Mouse (Mus musculus): ENCODE results near the gene Hoxc6. TPM values are rescaled to one million over a fixed set of nuclear protein-coding genes. Genes with fewer than 3 reads are reported as not detected.

The Hoxc6 gene
- polyA plus RNA-seq, 1 experiment from 2014 or later, result not detected

DNA sequence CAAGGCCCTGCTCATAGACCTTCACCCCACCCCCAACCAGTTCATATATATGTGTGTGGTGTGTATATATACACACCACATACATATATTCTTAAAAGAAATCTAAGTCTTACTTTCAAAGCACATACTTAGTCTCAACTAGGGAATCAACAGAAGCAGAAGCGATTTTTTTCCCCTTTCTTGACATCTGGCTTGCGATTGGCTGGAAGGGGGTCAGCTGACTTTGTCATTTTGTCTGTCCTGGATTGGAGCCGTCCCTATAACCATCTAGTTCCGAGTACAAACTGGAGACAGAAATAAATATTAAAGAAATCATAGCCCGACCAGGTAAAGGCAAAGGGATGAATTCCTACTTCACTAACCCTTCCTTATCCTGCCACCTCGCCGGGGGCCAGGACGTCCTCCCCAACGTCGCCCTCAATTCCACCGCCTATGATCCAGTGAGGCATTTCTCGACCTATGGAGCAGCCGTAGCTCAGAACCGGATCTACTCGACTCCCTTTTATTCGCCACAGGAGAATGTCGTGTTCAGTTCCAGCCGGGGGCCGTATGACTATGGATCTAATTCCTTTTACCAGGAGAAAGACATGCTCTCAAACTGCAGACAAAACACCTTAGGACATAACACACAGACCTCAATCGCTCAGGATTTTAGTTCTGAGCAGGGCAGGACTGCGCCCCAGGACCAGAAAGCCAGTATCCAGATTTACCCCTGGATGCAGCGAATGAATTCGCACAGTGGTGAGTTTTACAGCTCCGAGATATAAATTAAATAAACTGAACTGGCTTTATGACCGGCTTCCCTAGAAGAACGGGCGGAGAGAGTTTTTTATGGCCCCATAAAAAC lies 11.4 kb downstream of the Hoxc6 start:
- peaks cover 99% of the 10 kb centered on the region for H3K27me3 ChIP-seq
- peaks cover 5% of the 10 kb centered on the region for H3K4me1 ChIP-seq
- no peak overlapping the region for H3K27ac ChIP-seq
- H3K4me2 ChIP-seq, result no peak overlapping the region
- H3K9ac ChIP-seq, result no peak overlapping the region
- H3K9me3 ChIP-seq, result no peaks in the 10 kb centered on the region
- H3K36me3 ChIP-seq, result no peaks in the 10 kb centered on the region
- no peak overlapping the region for H3K4me3 ChIP-seq
- no peak for ATAC-seq (ENCODE audit: insufficient number of reproducible peaks, insufficient read depth, low FRiP score, low TSS enrichment, low read depth)
- WGBS, result 1% methylated on average over 27 of the region's 27 CpGs

DNA sequence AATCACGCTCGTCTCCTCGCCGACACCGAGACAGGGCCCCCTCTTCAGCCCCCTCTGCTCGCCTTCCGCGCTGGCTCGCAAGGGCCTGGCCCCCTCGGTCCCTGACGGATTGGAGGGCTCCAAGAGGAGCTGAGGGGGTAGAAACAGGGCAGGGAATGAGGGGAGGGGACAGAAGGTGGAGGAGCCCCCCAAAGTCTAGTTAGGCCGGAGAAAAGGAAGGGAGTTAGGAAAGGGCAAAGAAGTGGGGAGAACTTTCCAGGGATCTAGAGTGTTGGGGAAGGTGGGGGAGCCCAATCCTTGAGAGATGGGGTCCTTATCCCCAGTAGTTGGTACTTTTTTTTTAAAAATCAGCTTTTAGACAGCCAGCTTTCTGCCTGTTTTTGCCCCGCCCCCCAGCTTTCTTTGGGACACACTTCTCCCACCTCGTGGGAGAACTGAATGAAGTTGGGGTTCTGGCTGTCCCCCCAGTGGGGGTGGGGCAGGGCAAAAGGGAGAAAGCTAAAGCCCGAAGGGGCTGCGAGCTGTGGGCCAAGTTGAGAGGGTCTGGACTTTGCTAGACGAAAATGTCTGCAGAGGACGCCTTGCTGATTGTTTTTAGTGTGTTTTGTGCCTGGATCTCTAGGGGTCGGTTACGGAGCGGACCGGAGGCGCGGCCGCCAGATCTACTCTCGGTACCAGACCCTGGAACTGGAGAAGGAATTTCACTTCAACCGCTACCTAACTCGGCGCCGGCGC lies 12.2 kb downstream of the Hoxc6 start:
- no peaks in the 10 kb centered on the region for H3K9me3 ChIP-seq
- no peak overlapping the region for H3K9ac ChIP-seq
- 2% methylated on average over 31 of the region's 31 CpGs for WGBS
- no peak overlapping the region for H3K4me2 ChIP-seq
- peaks cover 99% of the 10 kb centered on the region for H3K27me3 ChIP-seq
- peaks cover 5% of the 10 kb centered on the region for H3K4me1 ChIP-seq
- no peaks in the 10 kb centered on the region for H3K36me3 ChIP-seq
- H3K4me3 ChIP-seq, result no peak overlapping the region
- no peak overlapping the region for H3K27ac ChIP-seq
- ATAC-seq (ENCODE audit: insufficient number of reproducible peaks, insufficient read depth, low FRiP score, low TSS enrichment, low read depth), result no peak

DNA sequence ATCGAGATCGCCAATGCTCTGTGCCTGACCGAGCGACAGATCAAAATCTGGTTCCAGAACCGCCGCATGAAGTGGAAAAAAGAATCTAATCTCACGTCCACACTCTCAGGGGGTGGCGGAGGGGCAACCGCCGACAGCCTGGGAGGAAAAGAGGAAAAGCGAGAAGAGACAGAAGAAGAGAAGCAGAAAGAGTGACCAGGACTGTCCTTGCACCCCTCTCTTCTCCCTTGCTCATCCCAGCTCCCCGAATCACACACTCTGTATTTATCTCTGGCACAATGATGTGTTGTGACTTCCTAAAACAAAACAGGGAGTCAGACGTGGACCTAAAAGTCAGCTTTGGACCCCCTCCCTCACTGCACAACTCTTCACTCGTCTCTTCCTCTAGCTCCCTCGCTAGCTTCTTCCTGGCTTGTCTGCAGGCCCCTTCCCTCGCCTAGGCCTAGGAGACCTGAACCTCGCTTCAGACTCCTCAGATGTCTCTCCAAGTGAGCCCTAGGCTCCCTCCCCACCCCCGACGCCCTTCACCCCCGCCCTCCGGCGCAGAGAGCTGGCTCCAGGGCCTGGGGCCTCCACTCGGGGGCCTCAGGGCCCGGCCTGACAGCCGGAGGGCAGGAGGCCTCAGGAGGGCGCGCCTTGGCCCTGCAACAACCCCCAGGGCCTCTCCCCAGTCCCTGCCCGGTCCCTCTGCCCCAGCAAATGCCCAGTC lies 12.9 kb downstream of the Hoxc6 start:
- Histone ChIP-seq H3K27ac (no peak overlapping the region), H3K9ac (no peak overlapping the region), H3K4me2 (no peak overlapping the region), H3K4me1 (peaks cover 5% of the 10 kb centered on the region), H3K4me3 (no peak overlapping the region), H3K9me3 (no peaks in the 10 kb centered on the region), H3K36me3 (no peaks in the 10 kb centered on the region), H3K27me3 (peaks cover 99% of the 10 kb centered on the region)
- no peak for ATAC-seq (ENCODE audit: insufficient number of reproducible peaks, insufficient read depth, low FRiP score, low TSS enrichment, low read depth)
- WGBS, result 2% methylated on average over 28 of the region's 28 CpGs

DNA sequence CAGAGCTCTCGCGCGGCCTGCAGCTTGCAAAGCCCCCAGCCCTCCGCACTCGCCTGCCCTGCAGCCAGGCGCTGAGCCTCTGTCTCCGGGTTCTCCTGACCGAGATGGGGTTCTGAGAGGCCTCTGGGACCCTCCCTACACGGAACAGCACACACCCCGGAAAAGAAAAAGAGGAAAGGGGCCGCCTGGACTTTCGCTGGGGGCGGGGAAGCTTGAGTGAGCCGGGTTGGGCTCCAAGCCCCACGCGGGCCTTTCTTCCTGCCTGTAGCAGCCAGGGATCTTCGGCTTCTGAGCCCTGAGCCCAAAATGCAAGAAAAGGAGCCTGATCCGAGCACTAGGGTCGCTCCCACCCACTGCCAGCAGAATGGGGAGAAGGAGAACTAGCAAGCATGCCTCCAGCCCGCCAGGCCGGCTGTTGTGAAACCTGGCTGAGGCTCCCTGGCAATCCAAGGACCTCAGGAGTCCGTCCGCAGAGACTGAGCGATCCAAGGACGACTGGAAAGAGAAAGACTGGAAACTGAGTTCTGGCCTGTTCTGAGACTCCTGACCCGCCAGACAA lies 13.9 kb downstream of the Hoxc6 start:
- no peak overlapping the region for H3K4me3 ChIP-seq
- no peak overlapping the region for H3K9ac ChIP-seq
- H3K27ac ChIP-seq, result no peak overlapping the region
- no peak for ATAC-seq (ENCODE audit: insufficient number of reproducible peaks, insufficient read depth, low FRiP score, low TSS enrichment, low read depth)
- H3K36me3 ChIP-seq, result no peaks in the 10 kb centered on the region
- H3K4me1 ChIP-seq, result peaks cover 5% of the 10 kb centered on the region
- WGBS, result 2% methylated on average over 26 of the region's 26 CpGs
- peaks cover 99% of the 10 kb centered on the region for H3K27me3 ChIP-seq
- H3K9me3 ChIP-seq, result no peaks in the 10 kb centered on the region
- H3K4me2 ChIP-seq, result no peak overlapping the region

DNA sequence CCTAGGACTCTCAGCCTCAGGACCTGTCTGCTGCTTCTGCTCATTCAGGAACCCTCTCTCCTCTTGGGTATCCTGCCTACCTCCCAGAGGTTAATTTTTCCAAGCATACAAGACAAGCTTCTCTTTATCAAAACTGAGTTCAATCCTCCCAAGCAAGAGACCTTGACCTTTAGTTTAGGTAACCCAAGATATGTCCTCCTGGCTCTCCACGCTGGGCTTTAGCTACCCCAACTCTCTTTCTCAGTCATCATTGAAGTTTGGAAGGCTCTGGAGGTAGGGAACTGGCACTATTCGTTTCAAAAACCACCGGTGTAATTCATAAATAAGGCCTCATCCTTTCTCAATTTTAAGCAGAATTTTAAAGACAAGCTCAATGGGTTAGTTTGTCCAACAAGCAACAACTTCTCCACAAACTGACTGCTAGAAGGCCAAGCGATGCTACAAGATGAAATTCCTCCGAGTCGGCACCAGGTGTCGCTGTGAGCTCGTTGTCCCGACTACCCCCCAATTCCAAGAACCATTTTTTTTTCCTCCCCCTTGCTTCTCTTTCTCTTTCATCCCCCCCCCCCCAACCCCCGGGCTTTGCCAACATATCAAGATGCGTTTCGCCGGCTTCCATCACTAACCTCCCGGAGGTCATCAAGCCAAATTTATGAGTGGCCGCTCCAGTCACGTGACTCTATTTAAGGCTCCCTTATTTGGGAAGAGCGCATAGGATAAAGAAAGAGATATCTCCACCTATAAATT lies 15.4 kb downstream of the Hoxc6 start:
- ATAC-seq (ENCODE audit: insufficient number of reproducible peaks, insufficient read depth, low FRiP score, low TSS enrichment, low read depth), result no peak
- H3K4me1 ChIP-seq, result peaks cover 5% of the 10 kb centered on the region
- peaks cover 99% of the 10 kb centered on the region for H3K27me3 ChIP-seq
- H3K27ac ChIP-seq, result no peak overlapping the region
- no peak overlapping the region for H3K4me3 ChIP-seq
- no peaks in the 10 kb centered on the region for H3K9me3 ChIP-seq
- no peaks in the 10 kb centered on the region for H3K36me3 ChIP-seq
- no peak overlapping the region for H3K9ac ChIP-seq
- peak overlapping the region; percentile 20; the same call in 1 of the 2 replicates for H3K4me2 ChIP-seq
- 3% methylated on average over 17 of the region's 17 CpGs for WGBS

DNA sequence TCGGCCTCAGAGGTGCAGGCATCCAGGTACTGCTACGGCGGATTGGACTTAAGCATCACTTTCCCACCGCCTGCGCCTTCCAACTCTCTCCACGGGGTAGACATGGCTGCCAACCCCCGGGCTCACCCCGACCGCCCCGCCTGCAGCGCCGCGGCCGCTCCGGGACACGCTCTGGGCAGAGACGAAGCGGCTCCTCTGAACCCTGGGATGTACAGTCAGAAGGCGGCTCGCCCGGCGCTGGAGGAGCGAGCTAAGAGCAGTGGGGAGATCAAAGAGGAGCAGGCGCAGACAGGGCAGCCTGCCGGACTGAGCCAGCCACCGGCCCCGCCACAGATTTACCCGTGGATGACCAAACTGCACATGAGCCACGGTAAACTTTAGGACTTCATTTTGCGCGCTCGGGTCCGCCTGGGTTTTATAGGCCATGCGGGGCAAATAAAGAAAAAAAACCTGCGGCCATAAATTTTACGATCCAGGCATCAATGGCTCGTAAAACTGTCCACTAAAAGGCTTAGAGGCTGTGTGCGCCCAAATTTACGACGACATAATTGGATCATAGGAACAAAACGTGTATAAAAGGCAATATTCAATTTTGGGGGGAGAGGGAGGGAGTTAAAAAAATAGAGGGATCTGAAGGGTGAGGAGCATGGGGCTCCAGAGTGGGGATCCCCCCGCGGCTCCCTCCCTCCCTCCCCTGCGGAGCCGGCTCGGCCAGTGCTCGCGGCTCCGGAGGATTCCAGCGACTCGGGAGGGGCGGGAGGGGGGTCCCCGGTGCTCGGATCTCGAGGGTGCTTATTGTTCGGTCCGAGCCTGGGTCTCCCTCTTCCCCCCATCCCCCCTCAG lies 16.3 kb downstream of the Hoxc6 start:
- H3K4me1 ChIP-seq, result peaks cover 5% of the 10 kb centered on the region
- 1% methylated on average over 57 of the region's 57 CpGs for WGBS

DNA sequence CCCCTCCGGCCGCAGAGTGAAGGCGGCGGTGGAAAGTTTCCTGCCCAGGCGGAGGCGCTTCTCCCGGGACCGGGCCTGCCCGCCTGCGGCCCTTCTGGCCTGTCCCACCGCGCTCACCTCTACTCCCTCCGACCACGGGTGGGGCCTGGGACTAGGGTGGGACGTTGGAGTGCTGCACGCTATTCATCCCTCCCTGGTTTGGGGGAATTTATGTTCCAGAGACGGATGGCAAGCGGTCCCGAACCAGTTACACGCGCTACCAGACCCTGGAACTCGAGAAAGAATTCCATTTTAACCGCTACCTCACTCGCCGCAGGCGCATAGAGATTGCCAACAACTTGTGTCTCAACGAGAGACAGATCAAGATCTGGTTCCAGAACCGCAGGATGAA lies 16.9 kb downstream of the Hoxc6 start:
- no peak for ATAC-seq (ENCODE audit: insufficient number of reproducible peaks, insufficient read depth, low FRiP score, low TSS enrichment, low read depth)
- Histone ChIP-seq H3K27ac (no peak overlapping the region), H3K4me2 (peak overlapping the region; percentile 18; the same call in 1 of the 2 replicates), H3K4me1 (peaks cover 5% of the 10 kb centered on the region), H3K36me3 (no peaks in the 10 kb centered on the region), H3K4me3 (peak overlapping the region; percentile 14), H3K9me3 (no peaks in the 10 kb centered on the region), H3K27me3 (peaks cover 99% of the 10 kb centered on the region), H3K9ac (no peak overlapping the region)
- WGBS, result under 1% methylated on average over 26 of the region's 28 CpGs

More for the DNA sequence above, 16.3 kb downstream of the Hoxc6 start:
- Histone ChIP-seq H3K27me3 (peaks cover 99% of the 10 kb centered on the region), H3K9ac (no peak overlapping the region), H3K4me3 (peak overlapping the region; percentile 23), H3K9me3 (no peaks in the 10 kb centered on the region), H3K27ac (no peak overlapping the region), H3K4me2 (peak overlapping the region; percentile 20), H3K36me3 (no peaks in the 10 kb centered on the region)
- no peak for ATAC-seq (ENCODE audit: insufficient number of reproducible peaks, insufficient read depth, low FRiP score, low TSS enrichment, low read depth)

DNA sequence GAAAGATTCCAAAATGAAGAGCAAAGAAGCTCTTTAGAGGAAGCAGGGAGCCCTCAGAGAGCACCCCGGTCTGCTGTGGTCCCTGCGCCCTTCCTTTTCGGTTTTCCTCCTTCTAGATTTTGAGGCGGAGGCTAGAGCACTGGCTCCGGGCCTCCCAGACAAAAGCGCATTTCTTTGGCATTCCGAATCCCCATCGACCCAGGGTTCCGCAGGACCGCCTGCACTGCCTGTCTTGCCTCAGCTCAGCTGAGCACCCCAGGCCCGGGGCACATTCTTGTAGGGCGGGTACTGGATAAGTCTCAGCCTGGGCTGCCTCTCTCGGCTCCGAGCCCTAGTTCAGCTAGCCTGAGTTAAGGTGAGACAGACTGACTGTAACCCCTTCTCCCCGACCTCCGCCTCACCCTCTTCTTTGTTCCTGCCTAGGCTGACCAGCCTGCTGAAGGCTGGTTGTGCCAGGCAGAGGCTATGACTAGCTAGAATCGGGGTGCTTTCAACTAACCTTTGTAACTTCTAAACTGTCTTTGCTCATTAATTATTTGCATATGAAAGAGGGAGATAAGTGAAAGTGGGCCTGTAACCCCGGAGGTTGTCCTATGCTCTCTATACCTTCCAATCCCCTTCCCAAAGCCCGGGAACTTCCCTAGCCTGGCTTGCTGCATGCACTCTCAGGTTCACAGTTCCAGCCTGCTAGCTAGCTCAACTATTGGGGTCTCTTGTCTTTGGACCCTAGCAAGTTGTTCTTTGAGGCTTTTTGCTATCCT lies 17.5 kb downstream of the Hoxc6 start:
- Histone ChIP-seq H3K27me3 (peaks cover 99% of the 10 kb centered on the region), H3K9me3 (no peaks in the 10 kb centered on the region), H3K9ac (no peak overlapping the region), H3K27ac (no peak overlapping the region), H3K4me1 (peaks cover 5% of the 10 kb centered on the region), H3K4me3 (peak overlapping the region; percentile 14; the same call in 1 of the 2 replicates), H3K4me2 (no peak overlapping the region), H3K36me3 (no peaks in the 10 kb centered on the region)
- no peak for ATAC-seq (ENCODE audit: insufficient number of reproducible peaks, insufficient read depth, low FRiP score, low TSS enrichment, low read depth)
- 1% methylated on average over 19 of the region's 19 CpGs for WGBS

DNA sequence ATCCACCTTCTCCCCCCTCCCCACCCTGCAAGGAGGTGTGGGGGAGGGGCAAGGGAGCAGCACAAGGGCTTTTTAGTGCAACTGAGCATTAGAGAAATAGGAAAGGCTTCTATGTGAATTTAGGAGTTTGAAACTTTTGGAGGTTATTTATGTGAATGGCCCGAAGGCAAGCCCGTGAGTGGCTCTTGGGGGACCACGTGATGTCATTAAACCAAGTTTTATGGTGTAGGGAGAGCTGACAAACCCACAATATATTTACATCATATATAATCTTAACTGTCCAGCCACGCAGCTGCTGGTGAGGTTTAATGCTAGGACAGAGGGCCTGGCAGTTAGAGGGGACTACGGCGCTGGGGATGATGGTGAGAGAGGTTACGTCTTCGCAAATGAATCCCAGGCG lies 20.6 kb downstream of the Hoxc6 start, which contains the start of gene Hoxc4:
Gene Hoxc4, plus strand, starts transcription at position 299 of the 400 bp plus-strand sequence.
- Histone ChIP-seq H3K27ac (no peak within 1 kb of the TSS), H3K4me2 (no peak within 1 kb of the TSS), H3K4me1 (peaks cover 5% of the 10 kb centered on the region), H3K4me3 (no peak within 1 kb of the TSS), H3K36me3 (no peaks in the 10 kb centered on the region), H3K27me3 (peaks cover 100% of the 10 kb centered on the region), H3K9ac (no peak within 1 kb of the TSS), H3K9me3 (no peaks in the 10 kb centered on the region)
- ATAC-seq (ENCODE audit: insufficient number of reproducible peaks, insufficient read depth, low FRiP score, low TSS enrichment, low read depth), result no peak
- 5% methylated on average over 9 of the region's 9 CpGs for WGBS

All from embryonic facial prominence, embryonic 13.5 days (tissue).